Mouse (Mus musculus): Measurements from ENCODE around the gene Vmn2r112. TPM values are rescaled to one million over a fixed set of nuclear protein-coding genes. Genes with fewer than 3 reads are reported as not detected.
"Not testable (repeated sequence)": the region's sequence is repeated elsewhere in the genome, so short reads cannot be mapped to it uniquely, and the experiment has no call there.

Vmn2r112 gene
- polyA plus RNA-seq (2012; fragmentation: generic; extraction: Trizol), result not detected

GRCm38 (mm10) chr17:22600651-22601050, at the start of gene Vmn2r112:
Gene Vmn2r112 (plus strand): TSS chr17:22600951.
- not testable (repeated sequence) for H3K36me3 ChIP-seq (ENCODE audit: control insufficient read depth, insufficient read depth); H3K79me2 ChIP-seq (ENCODE audit: control insufficient read depth, insufficient read depth); H3K4me3 ChIP-seq; H3ac ChIP-seq (ENCODE audit: control insufficient read depth, insufficient read length); H3K27me3 ChIP-seq (ENCODE audit: control insufficient read depth, insufficient read depth, insufficient read length); H3K4me2 ChIP-seq (ENCODE audit: low read depth)

GRCm38 (mm10) chr17:22573382-22573781, 27.4 kb upstream of the Vmn2r112 start, which contains the start of gene Vmn2r111:
Gene Vmn2r111 (minus strand): TSS chr17:22573482.
- not testable (repeated sequence) for H3K4me2 ChIP-seq (ENCODE audit: low read depth); H3K36me3 ChIP-seq (ENCODE audit: control insufficient read depth, insufficient read depth); H3K27me3 ChIP-seq (ENCODE audit: control insufficient read depth, insufficient read depth, insufficient read length); H3K79me2 ChIP-seq (ENCODE audit: control insufficient read depth, insufficient read depth); H3K4me3 ChIP-seq; H3ac ChIP-seq (ENCODE audit: control insufficient read depth, insufficient read length)

- no peaks in the 10 kb centered on the region for H3K36me3 ChIP-seq (ENCODE audit: control insufficient read depth, insufficient read depth)
- no peak overlapping the region for H3K4me3 ChIP-seq
- H3ac ChIP-seq (ENCODE audit: control insufficient read depth, insufficient read length), result no peak overlapping the region
- H3K79me2 ChIP-seq (ENCODE audit: control insufficient read depth, insufficient read depth), result no peaks in the 10 kb centered on the region
- H3K4me2 ChIP-seq (ENCODE audit: low read depth), result no peak overlapping the region
- no peak for TF ChIP-seq SRF (IDR thresholded peaks at IDR 0.05; ENCODE audit: control insufficient read depth, insufficient read length, low read depth)
- no peak for TF ChIP-seq CEBPB (IDR thresholded peaks at IDR 0.05; ENCODE audit: insufficient read depth, poor library complexity, severe bottlenecking)
- no peak for TF ChIP-seq MYOD1 (IDR thresholded peaks at IDR 0.05; ENCODE audit: control insufficient read depth in 1 of 3, insufficient read length in 2 of 3, low read depth in 2 of 3)
- no peak for TF ChIP-seq REST (IDR thresholded peaks at IDR 0.05; ENCODE audit: insufficient read depth, insufficient read length)
- no peak for TF ChIP-seq POLR2AphosphoS2 (IDR thresholded peaks at IDR 0.05; ENCODE audit: insufficient read length, low read depth)
- no peak for TF ChIP-seq MAX (IDR thresholded peaks at IDR 0.05; ENCODE audit: low read depth)
- no peaks in the 10 kb centered on the region for H3K27me3 ChIP-seq (ENCODE audit: control insufficient read depth, insufficient read depth, insufficient read length)
Measured at GRCm38 (mm10) chr17:22630646-22631045, 29.9 kb downstream of the Vmn2r112 start.

Other genes starting within 250 kb of the Vmn2r112 start
- 1.7 TPM for gene Zfp944, start 239.6 kb upstream of the Vmn2r112 start, polyA plus RNA-seq (2012; fragmentation: generic; extraction: Trizol)
- gene Zfp758, start 239.5 kb upstream of the Vmn2r112 start, polyA plus RNA-seq (2012; fragmentation: generic; extraction: Trizol), result 1.4 TPM
- 1.1 TPM for gene Zfp946, start 176.7 kb upstream of the Vmn2r112 start, polyA plus RNA-seq (2012; fragmentation: generic; extraction: Trizol)
- gene Vmn2r111, start 27.5 kb upstream of the Vmn2r112 start, polyA plus RNA-seq (2012; fragmentation: generic; extraction: Trizol), result not detected